Mouse (Mus musculus): ENCODE measurements at regions not wholly inside any gene's neighbourhood (a gene's known extent, or its start where the extent isn't known, plus 50 kb on each side); places are given as distances from the start of the nearest gene placed in this dataset.

- TF ChIP-seq CTCF (IDR thresholded peaks at IDR 0.05; ENCODE audit: borderline replicate concordance, control insufficient read depth, extremely low read depth, insufficient read depth, low read length, poor library complexity): no peak
- no peak for TF ChIP-seq POLR2A (IDR thresholded peaks at IDR 0.05; ENCODE audit: control insufficient read depth, extremely low read depth, insufficient read depth, low read length, poor library complexity)
These were observed 78.2 kb upstream of the Ppm1b start for GRCm38 (mm10) chr17:84878316-84878715.
